Mouse (Mus musculus) thymus, postnatal 25 days (tissue): Measurements from ENCODE around the gene Ptpn4.

ENCODE experiments used
- DNase-seq: peaks from one replicate; pipeline ENCODE4 v3.0.0; 2022

The Ptpn4 gene

DNA sequence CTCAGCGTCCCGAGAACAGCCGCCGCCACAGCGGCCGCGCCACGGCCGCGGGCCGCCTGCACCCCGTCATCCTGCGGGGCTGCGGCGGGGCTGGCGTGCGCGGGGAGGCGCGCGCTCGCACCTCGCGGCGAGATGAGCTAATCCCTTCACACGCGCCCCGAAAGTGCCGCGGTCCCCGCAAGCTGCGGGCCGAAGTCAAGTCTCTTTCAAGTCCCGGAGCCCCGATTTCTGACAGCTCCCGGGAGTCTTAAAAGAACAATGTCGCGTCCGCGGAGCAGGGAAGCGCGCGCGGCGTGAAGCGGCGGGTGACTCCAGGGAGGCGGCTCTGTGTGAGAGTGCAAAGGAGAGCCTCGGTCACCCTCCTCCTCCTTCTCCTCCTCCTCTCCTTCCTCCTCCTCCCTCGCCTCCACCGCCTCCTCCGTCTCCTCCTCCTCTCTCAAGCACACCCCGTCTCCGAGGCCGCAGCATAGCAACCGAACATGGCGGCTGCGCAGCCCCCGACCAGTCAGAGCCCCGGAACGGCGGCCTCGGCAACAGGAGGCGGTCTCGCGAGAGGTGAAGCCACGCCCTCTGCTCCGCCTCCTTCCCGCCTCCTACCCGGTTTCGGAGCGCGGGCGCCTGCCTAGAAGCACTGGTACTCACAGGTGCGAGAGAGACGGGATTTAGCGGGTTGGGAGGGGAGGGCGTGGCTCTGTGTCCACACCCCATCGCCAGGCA lies at the start of gene Ptpn4:
Gene Ptpn4, minus strand, starts transcription at position 579 of the 717 bp plus-strand sequence.
- peak; percentile 99 for DNase-seq

GRCm38 (mm10) chr1:119886320-119886719 lies 48.9 kb upstream of the Ptpn4 start:
- no peak for DNase-seq

DNA sequence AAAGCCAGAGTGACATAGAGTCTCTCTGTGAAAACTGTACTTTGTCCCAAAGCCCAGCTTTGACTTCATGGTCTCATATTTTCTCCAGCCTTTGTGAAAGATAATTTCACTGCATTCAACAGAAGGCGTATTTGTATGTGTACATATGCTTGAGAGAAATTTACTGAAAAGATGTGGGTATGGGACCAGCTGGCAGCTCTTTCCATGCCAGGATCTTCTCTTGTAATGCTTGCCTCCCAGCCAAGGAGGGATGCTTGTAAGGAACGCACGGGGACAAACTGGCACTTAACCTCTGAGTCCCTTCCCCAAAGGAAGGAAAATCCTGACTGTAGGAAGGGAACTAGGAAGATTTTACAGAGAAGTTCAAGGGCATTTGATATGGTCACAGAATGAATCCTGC lies 46.9 kb upstream of the Ptpn4 start:
- DNase-seq: no peak

DNA sequence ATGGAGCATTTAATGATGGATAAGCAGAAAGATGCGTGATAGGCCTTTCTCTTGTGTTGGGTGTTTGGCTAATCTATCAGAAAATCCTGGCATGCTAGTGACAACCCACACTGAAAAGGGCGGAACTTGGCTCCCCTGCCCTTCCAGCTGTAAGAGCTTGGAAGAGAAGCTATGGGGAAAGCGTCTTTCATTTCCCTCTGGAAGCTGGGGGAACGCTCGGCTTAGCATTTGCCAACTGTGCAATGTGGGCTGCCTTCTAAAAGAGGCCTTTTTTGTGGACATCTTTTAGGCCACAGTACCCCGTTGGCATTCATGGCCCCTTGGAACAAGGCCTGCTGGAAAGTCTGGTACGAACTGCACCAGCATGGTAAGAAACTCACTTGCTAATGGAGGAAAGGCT lies 41.5 kb upstream of the Ptpn4 start:
- no peak for DNase-seq

- no peak for DNase-seq
Observed at GRCm38 (mm10) chr1:119877469-119877868, 40.1 kb upstream of the Ptpn4 start.

- DNase-seq: no peak
Observed at GRCm38 (mm10) chr1:119868395-119869161, 31.2 kb upstream of the Ptpn4 start.

- no peak for DNase-seq
Observed at GRCm38 (mm10) chr1:119867300-119867699, 29.9 kb upstream of the Ptpn4 start.

- DNase-seq: no peak
Observed at GRCm38 (mm10) chr1:119865311-119865710, 27.9 kb upstream of the Ptpn4 start.

- no peak for DNase-seq
Observed at GRCm38 (mm10) chr1:119863507-119864296, 26.3 kb upstream of the Ptpn4 start.

DNA sequence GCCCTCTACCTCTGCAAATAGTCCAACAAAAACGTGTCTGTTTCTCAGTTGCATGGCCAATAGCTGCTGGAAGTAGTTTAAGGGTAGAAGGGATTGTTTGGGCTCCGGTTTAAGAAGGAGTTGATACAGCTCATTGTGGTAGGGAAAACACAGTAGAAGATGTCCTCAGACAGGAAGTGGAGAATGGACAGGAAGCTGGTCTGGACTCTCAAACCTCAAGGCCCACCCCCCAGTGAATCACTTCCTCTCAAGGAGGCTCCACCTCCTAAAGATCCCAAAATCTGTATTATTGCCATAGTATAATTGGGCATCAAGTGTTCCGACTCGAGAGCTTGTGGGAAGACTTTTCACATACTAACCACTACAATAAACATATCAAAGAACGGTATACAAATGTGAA lies 22.2 kb upstream of the Ptpn4 start:
- DNase-seq: no peak

DNA sequence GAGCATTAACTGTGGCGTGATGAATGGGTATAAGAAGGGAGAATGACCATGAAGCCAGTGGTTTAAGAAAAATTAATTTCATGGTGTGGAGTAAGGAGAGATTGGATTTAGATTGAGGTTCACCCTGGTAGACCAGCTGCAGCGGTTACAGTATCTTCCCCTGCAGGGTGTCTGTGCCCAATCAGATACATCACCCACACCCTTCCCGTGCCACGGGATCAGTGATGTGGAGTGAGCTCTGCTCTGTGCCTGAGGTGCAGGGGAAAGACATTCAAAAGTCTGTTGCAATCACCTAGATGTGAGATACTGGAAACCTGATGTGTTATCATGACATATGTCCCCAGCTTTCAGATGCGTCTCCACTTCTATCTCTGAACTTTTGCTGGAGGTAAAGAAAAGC lies 15.6 kb upstream of the Ptpn4 start:
- no peak for DNase-seq

- DNase-seq: no peak
Observed at GRCm38 (mm10) chr1:119852339-119852738, 14.9 kb upstream of the Ptpn4 start.

GRCm38 (mm10) chr1:119849146-119849935 lies 11.9 kb upstream of the Ptpn4 start:
- no peak for DNase-seq

DNA sequence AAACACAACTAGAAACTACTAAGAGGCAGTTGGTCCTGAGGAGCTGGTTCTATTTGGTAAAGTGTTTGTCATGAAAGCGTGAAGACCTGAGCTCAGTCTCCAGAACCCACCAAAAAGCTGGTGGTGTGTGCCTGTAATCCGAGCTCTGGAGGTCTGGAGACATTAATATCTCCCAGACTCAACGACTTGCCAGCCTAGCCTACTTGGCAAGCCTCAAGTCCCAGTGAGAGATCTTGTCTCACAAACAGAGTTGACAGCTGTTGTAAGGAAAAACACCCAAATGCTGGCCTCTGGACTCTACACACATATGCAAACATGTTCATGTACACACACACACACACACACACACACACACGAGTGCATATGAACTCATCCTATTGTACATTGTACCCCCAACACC lies 7.9 kb upstream of the Ptpn4 start:
- no peak for DNase-seq

DNA sequence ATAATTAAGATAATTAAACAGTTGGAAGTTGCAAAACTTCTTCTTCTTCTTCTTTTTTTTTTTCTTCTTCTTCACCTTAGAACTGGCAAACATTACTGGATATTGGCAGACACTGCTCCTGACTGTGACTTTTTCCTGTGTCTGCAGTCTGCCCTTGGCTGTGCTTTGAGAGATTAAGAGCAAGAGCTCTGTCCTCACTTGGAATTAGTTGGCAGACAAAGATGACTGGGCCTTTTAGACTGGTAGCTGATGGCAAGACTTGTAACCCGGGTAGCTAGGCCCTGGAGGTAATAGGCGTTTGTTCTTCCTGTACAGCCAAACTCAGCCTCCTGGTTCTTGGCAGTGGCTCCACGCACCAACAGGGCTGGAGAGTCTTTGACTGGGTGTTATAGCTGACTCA lies 5.7 kb upstream of the Ptpn4 start:
- no peak for DNase-seq

DNA sequence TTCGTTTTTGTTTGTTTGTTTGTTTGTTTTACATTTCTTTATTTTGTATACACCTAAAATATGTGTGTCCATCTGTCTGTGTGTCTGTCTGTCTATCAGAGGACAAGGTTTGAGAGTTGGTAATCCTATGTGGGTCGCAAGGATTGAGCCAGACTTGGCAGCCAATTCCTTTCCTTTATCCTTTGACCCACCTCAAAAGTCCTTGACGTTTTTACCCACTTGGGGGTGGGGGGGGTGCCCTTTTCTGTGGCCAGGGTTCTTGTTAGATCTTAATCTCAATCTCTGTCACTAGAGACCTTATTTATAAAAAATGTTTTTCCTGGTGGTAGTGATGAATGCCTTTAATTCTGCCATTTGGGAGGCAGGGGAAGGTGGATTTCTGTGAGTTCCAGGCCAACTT lies 828 bp upstream of the Ptpn4 start:
- no peak for DNase-seq

DNA sequence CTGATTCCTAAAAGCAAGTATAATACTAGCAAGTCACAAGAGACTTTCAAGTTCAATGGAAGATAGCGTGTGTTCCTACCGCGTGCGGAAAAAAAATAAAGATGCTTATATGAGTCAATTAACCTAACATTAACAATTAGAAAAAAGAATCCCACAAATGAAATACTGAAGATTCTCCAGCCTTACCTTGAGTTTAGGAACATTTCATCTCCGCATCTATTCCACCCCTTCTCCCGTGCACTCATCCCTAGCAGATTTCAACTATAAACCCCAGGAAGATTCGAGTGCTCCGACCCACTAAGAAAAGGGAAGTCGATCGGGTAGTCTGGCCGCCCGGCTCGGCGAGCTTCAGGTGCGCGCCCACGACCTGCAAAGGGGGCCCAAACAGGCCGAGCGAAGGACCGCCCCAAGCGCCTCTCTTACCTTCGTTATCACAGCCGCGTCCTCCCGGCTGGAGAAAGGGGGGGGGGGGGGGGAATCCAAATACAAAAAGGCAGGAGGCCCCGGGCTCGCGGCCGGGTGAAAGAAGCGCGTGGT lies 866 bp downstream of the Ptpn4 start:
- peak; percentile 48 for DNase-seq

DNA sequence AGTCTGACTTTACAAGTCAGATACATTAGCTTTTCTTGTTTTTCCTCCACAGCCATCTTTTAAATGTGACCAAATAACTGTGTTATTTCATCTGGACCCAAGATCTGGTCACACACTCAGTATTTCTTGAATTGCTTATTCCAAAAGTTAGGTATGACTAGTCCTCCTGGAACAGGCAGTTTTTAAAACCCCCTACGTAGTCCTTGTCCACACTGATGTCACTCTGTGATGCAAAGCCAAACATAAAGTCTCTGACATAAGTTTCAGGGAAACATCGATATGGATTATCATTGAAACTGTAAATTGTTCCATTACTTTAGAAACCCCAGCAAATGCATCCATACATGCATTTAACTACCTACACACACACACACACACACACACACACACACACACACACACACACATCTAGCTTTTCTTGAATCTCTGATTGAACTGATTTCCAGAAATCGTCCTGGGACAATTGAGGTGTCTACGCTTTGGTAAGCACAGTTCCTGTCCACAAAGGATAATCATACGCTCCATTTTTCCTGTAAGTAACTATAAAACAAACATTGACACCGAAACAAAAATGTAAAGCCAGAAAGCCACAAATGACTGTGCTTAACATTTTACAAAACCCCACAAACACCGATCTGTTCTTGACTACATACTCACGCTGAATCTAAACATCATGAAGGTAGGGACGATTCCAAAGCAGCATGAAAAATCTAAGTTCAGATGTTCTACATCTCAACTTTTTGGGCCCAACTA lies 1.5 kb downstream of the Ptpn4 start:
- no peak for DNase-seq

DNA sequence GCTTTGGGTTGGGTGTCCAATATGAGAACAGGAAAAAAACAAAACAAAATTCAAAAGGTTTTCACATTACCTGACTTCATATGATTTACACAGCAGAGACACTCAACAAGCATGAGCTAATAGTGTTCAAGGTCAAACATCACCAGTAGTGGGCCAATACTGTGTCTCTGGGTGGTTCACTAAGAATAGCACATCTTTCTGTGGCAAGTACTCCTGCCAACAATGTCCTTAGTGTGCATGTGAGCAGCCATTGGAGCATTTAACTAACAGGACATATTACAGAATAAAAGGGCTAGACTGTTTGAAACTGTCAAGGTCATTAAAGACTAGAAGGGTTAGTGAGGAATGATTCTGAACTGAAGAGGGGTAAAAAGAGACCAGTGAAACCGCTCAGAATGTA lies 9.3 kb downstream of the Ptpn4 start:
- no peak for DNase-seq

GRCm38 (mm10) chr1:119818704-119819103 lies 18.7 kb downstream of the Ptpn4 start:
- no peak for DNase-seq

DNA sequence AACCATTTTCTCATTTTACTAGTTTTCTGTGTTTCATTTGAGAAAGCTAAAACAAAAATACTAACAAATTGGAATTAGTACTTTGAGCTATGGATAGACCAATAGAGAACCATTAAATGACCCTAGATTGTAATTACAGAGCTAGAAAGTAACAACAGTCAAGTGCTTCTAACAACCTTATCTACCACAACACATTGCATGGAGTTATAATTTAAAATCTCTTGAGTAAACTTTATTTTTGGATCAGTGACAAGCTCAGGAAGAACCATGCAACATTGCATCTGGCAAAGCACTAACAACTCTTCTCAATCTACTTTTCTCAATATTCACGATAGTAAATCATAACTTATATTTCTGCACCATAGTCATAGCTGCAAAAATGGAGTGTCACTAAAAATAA lies 29.7 kb downstream of the Ptpn4 start:
- no peak for DNase-seq

GRCm38 (mm10) chr1:119805984-119806383 lies 31.4 kb downstream of the Ptpn4 start:
- no peak for DNase-seq
